Mouse (Mus musculus): Measurements from ENCODE around the gene Ankrd2.

The Ankrd2 gene

GRCm38 (mm10) chr19:42014231-42014825 is 21.5 kb upstream of the Ankrd2 start:
- DNase-seq (ENCODE audit: extremely low spot score, low read depth, low spot score), result no peak

GRCm38 (mm10) chr19:42015001-42015400 is 20.8 kb upstream of the Ankrd2 start:
- no peak for DNase-seq (ENCODE audit: extremely low spot score, low read depth, low spot score)

DNA sequence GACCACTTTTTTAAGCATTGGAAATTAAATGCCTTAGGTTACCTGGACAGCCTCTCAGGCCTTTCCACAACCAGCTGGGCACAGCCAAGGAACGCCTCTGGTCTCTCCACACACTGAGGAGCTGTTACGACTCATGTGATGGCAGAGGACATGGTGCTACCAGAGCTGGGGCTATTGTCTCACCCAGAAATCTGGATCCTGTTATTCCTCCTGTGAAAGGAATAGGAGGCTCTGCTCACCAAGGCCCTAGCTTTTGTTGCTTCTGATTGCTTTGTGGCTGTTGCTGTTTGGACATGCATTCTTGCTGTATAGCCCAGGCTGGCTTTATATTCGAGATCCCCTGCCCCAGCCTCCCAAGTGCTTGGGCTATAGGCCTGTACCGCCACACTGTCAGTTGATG is 19.5 kb upstream of the Ankrd2 start:
- no peak for DNase-seq (ENCODE audit: extremely low spot score, low read depth, low spot score)

DNA sequence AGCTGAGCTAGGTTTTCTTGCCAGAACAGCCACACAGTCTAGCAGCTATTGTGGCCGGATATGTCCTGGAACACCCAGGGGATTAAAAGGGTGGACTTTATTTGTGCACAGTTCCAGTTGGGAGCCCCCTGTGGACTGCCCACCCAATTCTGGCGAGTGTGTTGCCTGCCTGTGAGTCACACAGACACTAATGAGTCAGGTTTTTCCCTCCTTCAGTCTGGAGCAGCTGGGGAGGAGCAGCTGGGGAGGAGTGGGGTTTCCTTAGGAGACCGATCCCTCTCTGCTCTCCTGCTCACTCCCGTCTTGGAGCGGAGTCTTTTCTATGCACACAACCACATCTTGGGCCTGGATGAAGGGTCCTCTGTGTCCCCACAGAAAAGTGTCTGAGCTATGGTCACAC is 19.0 kb upstream of the Ankrd2 start:
- no peak for DNase-seq (ENCODE audit: extremely low spot score, low read depth, low spot score)

GRCm38 (mm10) chr19:42017399-42018247 is 18.2 kb upstream of the Ankrd2 start:
- no peak for DNase-seq (ENCODE audit: extremely low spot score, low read depth, low spot score)

GRCm38 (mm10) chr19:42019011-42019522 is 16.7 kb upstream of the Ankrd2 start:
- no peak for DNase-seq (ENCODE audit: extremely low spot score, low read depth, low spot score)

DNA sequence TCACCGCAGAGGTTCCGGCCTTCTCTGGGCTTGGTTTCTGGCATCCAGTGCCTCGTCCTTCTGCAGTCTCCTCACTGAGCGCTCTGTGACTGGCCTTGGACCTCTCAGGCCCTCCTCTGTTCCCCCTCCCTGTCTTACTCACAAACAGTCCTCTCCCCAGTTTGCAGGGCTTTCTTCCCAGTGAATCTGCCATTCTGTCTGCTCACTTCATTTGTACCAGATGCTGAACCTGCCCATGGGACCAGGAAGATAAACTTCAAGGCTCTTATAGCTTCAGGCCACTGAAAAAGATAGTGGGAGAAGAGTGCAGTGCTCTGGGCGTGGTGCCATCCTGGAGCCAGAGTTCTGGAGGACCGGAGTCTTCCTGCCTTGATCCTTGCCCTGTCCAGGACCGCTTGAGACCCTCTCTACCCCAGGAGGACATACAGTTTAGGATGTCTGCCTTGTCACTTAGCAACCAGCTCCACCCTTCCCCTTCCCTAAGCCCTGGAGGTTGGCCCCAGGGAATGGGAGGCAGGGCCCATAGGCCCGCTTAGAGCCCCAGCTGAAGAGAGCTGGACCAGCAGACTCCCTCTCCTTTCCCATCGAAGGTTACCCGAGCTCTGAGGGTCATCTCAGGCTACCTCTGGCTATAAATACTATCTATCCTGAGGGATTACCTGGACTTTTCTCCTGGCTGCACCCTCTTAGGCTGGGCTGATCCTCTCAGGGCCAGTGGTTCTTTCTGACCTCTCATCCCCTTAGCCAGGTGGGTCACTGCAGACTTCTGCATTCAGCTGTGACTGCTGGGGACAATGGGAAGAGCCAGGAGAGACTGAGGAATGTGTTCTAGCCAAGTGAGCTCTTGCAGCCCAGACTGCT is 13.9 kb upstream of the Ankrd2 start:
- no peak for DNase-seq (ENCODE audit: extremely low spot score, low read depth, low spot score)

DNA sequence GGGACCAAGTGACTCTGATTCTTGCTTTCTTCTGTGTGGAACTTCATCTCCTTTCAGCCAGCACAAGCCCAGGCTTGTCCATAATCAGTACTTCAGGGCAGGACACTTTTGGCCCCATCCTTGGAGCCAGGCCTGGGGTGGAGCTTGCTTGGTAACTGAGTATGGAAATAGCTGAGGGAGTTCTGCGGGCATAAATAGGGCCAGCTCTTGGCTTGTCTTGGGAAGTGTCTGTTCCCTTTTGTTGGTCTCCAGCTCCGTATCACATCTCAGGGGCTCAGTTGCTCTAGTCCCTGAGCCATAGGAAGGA is 13.3 kb upstream of the Ankrd2 start:
- DNase-seq (ENCODE audit: extremely low spot score, low read depth, low spot score), result no peak

DNA sequence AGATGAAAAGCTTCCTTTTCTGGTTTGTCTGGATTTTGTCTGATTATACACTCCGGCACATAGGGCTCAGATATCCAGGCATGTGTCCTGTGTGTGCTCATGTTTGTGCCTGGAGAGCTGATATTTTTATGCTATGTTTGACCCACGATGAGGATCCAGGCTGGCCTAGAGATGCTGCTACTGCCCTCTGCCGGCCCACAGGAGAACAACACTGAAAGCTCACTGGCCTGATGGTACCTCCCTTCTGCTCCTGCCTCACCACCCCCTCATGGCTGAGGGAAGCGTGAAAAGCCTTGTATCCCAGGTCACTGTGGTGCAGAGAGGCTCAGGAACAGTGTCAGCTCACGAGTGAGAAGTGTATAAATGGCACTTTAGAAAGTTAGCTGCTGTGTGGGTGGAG is 9.6 kb upstream of the Ankrd2 start:
- DNase-seq (ENCODE audit: extremely low spot score, low read depth, low spot score), result peak; percentile 44

DNA sequence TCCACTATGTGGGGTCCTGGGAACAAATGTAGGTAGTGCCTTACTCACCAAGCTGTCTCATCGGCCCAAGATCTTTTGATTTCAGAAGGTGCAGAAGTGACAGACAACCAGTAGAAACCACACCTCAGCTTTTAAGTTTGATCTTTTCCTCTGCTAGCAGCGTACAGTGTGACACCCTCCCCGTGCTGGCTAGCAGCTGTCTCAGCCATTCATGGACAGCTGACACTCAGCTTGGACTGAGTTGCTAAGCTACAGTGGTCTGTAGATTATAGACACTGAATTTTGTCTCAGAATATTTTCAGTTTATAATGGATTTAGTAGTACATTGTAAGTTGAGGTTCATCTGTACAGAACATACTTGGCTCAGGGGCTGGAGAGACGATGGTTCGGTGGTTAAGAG is 4.7 kb upstream of the Ankrd2 start:
- no peak for DNase-seq (ENCODE audit: extremely low spot score, low read depth, low spot score)

- no peak for DNase-seq (ENCODE audit: extremely low spot score, low read depth, low spot score)
These were observed 2.2 kb upstream of the Ankrd2 start for GRCm38 (mm10) chr19:42033611-42034010.

DNA sequence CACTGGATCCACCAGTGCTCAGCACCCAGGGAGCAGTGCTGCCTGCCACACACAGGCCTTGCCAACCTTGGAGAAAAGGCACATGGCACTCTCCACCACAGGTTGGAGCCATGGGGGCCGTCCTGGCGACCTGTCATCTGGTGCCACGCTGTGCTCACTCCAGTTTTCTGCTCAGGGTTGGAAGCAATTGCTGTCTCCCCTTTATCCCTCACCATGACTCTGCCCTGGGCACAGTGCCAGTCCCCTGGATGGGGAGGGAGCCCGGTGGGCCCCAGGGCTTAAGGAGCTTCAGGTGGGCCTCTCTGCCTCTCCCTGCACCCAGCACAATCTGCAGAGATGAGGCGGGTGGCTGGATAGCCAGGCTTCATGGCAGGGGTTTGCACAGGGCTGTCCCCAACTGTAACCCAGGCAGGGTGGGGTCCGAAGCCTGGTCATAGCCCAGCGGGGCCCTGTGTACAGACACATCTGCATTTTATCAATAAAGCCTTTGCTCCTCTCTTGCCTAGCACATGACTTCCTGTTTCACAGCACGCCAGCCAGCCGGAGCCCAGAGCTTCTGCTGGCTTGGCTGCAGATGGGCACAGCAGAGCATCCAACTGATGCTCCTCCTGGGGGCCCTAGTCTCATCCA is 1.5 kb upstream of the Ankrd2 start:
- DNase-seq (ENCODE audit: extremely low spot score, low read depth, low spot score), result no peak

- no peak for DNase-seq (ENCODE audit: extremely low spot score, low read depth, low spot score)
These were observed 832 bp upstream of the Ankrd2 start for GRCm38 (mm10) chr19:42034881-42035455.

DNA sequence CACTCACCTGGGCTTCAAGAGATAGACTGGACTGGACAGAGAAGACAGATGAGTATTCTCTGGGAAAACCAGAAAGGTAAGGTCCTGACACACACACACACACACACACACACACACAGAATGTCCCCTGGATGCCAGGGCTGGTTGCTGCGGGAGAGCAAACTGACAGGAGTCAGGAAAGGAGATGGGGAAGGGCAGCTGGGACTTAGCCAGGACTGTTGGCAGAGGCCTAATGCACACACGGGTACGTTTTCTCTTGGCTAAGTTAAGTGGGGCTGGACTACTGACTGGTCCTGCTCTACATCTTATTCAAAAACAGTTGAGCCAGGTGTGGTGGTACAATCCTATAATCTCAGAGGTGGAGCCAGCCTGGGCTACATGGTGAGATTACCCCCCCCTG is 557 bp downstream of the Ankrd2 start:
- DNase-seq (ENCODE audit: extremely low spot score, low read depth, low spot score), result no peak

DNA sequence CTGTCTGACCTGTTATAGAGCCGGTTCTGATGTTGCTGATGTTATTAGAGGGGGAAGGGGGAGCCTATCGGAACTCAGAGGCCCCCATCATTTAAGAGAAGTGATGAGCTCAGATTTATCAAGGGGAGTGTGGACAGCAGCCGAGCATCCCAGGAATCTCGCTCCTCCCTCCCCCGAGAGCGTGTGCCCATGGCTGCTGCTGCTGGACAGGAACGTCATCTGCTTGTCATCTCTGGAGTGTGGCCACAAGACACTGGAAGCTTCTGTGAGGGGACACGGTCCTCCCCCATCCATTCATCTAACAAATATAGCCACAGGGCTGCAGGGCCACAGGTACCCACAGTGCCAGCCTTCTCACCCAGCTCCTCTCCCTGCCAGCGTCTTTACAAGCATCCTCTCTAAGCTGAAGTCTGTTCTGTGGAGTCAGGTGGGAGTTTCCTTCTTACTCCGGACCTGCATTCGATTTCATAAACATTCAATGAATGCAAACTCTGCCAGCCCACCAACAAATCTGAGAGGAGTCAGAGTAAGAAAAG is 1.4 kb downstream of the Ankrd2 start:
- no peak for DNase-seq (ENCODE audit: extremely low spot score, low read depth, low spot score)

DNA sequence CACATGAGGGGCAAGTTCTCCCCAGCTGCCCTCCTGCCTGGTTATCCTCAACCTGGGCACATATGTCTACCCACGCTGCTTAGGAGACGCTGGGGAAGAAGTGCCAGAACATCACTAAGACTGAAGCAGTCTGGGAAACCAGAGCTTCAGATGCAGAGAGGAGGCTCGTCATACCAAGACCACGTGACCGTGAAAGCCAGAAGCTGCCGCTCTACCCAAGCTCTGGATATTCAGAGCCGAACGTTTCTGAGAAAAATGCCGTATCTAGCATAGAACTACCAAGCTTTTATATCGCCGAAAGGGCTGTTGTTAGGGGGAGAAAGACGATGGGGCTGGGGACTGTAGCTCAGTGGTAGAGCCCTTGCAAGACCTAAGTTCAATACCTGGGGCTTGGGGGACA is 2.5 kb downstream of the Ankrd2 start:
- no peak for DNase-seq (ENCODE audit: extremely low spot score, low read depth, low spot score)

GRCm38 (mm10) chr19:42043988-42044387 is 8.2 kb downstream of the Ankrd2 start:
- no peak for DNase-seq (ENCODE audit: extremely low spot score, low read depth, low spot score)

- DNase-seq (ENCODE audit: extremely low spot score, low read depth, low spot score), result peak; percentile 35
These were observed 9.7 kb downstream of the Ankrd2 start, which contains the start of gene Hoga1 for GRCm38 (mm10) chr19:42045269-42046102. Hoga1 (plus strand) TSS chr19:42045610.

GRCm38 (mm10) chr19:42050251-42050650 is 14.5 kb downstream of the Ankrd2 start:
- no peak for DNase-seq (ENCODE audit: extremely low spot score, low read depth, low spot score)

DNA sequence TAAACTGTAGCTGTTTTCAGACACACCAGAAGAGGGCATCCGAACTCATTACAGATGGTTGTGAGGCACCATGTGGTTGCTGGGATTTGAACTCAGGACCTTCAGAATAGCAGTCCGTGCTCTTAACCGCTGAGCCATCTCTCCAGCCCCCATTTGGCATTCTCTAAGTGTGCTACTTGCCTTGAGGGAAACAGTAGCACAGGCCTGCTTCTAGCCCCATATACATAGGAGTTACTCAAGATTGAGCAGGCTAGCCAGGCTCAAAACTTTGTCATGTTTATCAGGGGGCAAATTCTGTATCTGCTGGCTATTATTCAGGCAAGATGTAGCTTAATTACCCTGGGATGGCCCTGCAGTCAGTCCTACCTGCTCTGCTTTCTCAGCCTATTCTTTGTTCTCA is 15.6 kb downstream of the Ankrd2 start:
- DNase-seq (ENCODE audit: extremely low spot score, low read depth, low spot score), result no peak
